ENCODE assay signal across 26 mouse cellular contexts in genomic region chr13:63106574-63106973, GRCm38 (mm10).
DNase-seq lines count a peak whose midpoint lies in the region; ATAC-seq and TF ChIP-seq lines count a peak whose summit lies in the region.
"Had no signal": no experiment of that assay in that cellular context is flagged by ENCODE, and none has a peak within 500 bp of the region (broad histone marks: within the 10 kb centered on the region; RNA-seq: fewer than 3 reads in every experiment).

No protein-coding gene starts in this region.

- H3K79me2 ChIP-seq in macrophage (ENCODE audit: inconsistent target), result no peaks in the 10 kb centered on the region; the same call in 1 of the 2 replicates

- H3K4me1 ChIP-seq in kidney, adult 2 months (ENCODE audit: control insufficient read depth, insufficient read depth, low read length), result 0 out of 2 replicates have a peak, but pooled peaks cover 2% of the 10 kb centered on the region
- peaks cover 9% of the 10 kb centered on the region for H3K4me1 ChIP-seq in kidney, embryonic 16.5 days (ENCODE audit: insufficient read depth, low read length)
- H3K4me1 ChIP-seq in bone marrow macrophage, adult 2 months (ENCODE audit: control insufficient read depth, insufficient read depth, low read length), result peaks cover 78% of the 10 kb centered on the region
- H3K4me1 ChIP-seq: forebrain, embryonic 12.5 days had no signal

- no peak for TF ChIP-seq CTCF in kidney, adult 2 months (conservative IDR thresholded peaks at IDR 0.05; ENCODE audit: insufficient read depth, insufficient read length, low read depth, low read length)
- TF ChIP-seq CTCF in bone marrow macrophage, adult 2 months (IDR thresholded peaks at IDR 0.05; ENCODE audit: low read depth, low read length), result no peak

- H3K4me2 ChIP-seq in kidney, embryonic 16.5 days (replicated peaks; ENCODE audit: low read depth, low read length), result no peak overlapping the region
- H3K4me2 ChIP-seq: embryonic facial prominence, embryonic 12.5 days; embryonic facial prominence, embryonic 15.5 days; forebrain, embryonic 12.5 days; forebrain, embryonic 15.5 days; heart, embryonic 11.5 days; hindbrain, embryonic 13.5 days; intestine, embryonic 15.5 days had no signal

- WGBS in kidney, adult 2 months, result 72% methylated on average over 2 of the region's 2 CpGs
- WGBS in kidney, embryonic 16.5 days, result 45% methylated on average over 2 of the region's 2 CpGs
- 95% methylated on average over 2 of the region's 2 CpGs for WGBS in macrophage (ENCODE audit: missing documents)

- H3K27ac ChIP-seq in kidney, adult 2 months (ENCODE audit: insufficient read depth, low read depth, low read length), result no peak overlapping the region
- no peak overlapping the region for H3K27ac ChIP-seq in kidney, embryonic 16.5 days (ENCODE audit: low read length)
- peak overlapping the region; percentile 99 for H3K27ac ChIP-seq in bone marrow macrophage, adult 2 months (ENCODE audit: insufficient read depth, low read depth, low read length)
- peak overlapping the region; percentile 100 for H3K27ac ChIP-seq in macrophage
- H3K27ac ChIP-seq: embryonic facial prominence, embryonic 12.5 days; embryonic facial prominence, embryonic 15.5 days; forebrain, embryonic 12.5 days; forebrain, embryonic 15.5 days; hindbrain, embryonic 10.5 days; hindbrain, embryonic 13.5 days; intestine, embryonic 15.5 days had no signal

- H3K9me3 ChIP-seq in kidney, embryonic 16.5 days (ENCODE audit: low read length), result no peaks in the 10 kb centered on the region
- H3K9me3 ChIP-seq: embryonic facial prominence, embryonic 12.5 days; embryonic facial prominence, embryonic 15.5 days; forebrain, embryonic 15.5 days; hindbrain, embryonic 10.5 days; hindbrain, embryonic 13.5 days; intestine, embryonic 15.5 days had no signal

- no peak overlapping the region for H3K9ac ChIP-seq in kidney, embryonic 16.5 days (replicated peaks; ENCODE audit: low read length)
- H3K9ac ChIP-seq: embryonic facial prominence, embryonic 12.5 days; embryonic facial prominence, embryonic 15.5 days; forebrain, embryonic 12.5 days; forebrain, embryonic 15.5 days; hindbrain, embryonic 13.5 days; intestine, embryonic 15.5 days had no signal

- H3K36me3 ChIP-seq in kidney, adult 2 months (ENCODE audit: control insufficient read depth, insufficient read depth, low read length), result no peaks in the 10 kb centered on the region
- H3K36me3 ChIP-seq in kidney, embryonic 16.5 days (ENCODE audit: insufficient read depth, low read length), result no peaks in the 10 kb centered on the region
- no peaks in the 10 kb centered on the region for H3K36me3 ChIP-seq in macrophage (ENCODE audit: inconsistent target)
- H3K36me3 ChIP-seq: embryonic facial prominence, embryonic 12.5 days; embryonic facial prominence, embryonic 15.5 days; forebrain, embryonic 12.5 days; forebrain, embryonic 15.5 days; hindbrain, embryonic 10.5 days; hindbrain, embryonic 13.5 days; intestine, embryonic 15.5 days had no signal

- ATAC-seq in kidney, embryonic 16.5 days (ENCODE audit: low FRiP score, low TSS enrichment), result no peak
- ATAC-seq: forebrain, embryonic 15.5 days; hindbrain, embryonic 16.5 days; intestine, embryonic 15.5 days; Patski had no signal

- TF ChIP-seq POLR2A in kidney, adult 2 months (IDR thresholded peaks at IDR 0.05; ENCODE audit: low read depth, low read length), result no peak
- TF ChIP-seq POLR2A in bone marrow macrophage, adult 2 months (IDR thresholded peaks at IDR 0.05; ENCODE audit: borderline replicate concordance, low read depth, low read length), result no peak

- peak; percentile 8 for DNase-seq in kidney, adult 2 months
- peak; percentile 67 for DNase-seq in 3T3-L1 (ENCODE audit: low read depth, low spot score)
- DNase-seq in gastrocnemius, postnatal 25 days, result no peak
- no peak for DNase-seq in gastrocnemius, adult 18-20 months (ENCODE audit: low spot score)
- DNase-seq: adrenal gland, adult 2 months; adrenal gland, postnatal 14 days; cerebellum, adult 18-20 months; cerebellum, adult 9-11 months; cerebellum, postnatal 25 days; gastrocnemius, postnatal 10 days; heart, postnatal 36 days; kidney, adult 11 months had no signal

- no peak overlapping the region for H3K4me3 ChIP-seq in kidney, adult 2 months (ENCODE audit: insufficient read depth, low read depth, low read length)
- H3K4me3 ChIP-seq in kidney, embryonic 16.5 days (ENCODE audit: low read length), result no peak overlapping the region
- no peak overlapping the region for H3K4me3 ChIP-seq in bone marrow macrophage, adult 2 months (ENCODE audit: insufficient read depth, low read length)
- H3K4me3 ChIP-seq in macrophage (ENCODE audit: inconsistent target), result no peak overlapping the region
- H3K4me3 ChIP-seq: embryonic facial prominence, embryonic 12.5 days; embryonic facial prominence, embryonic 15.5 days; erythroblast, embryonic 14.5 days; forebrain, embryonic 12.5 days; forebrain, embryonic 15.5 days; hindbrain, embryonic 10.5 days; hindbrain, embryonic 13.5 days; intestine, embryonic 15.5 days had no signal

- no peaks in the 10 kb centered on the region for H3K27me3 ChIP-seq in kidney, adult 2 months (replicated peaks; ENCODE audit: control insufficient read depth, insufficient read depth, low read length)
- no peaks in the 10 kb centered on the region for H3K27me3 ChIP-seq in kidney, embryonic 16.5 days (ENCODE audit: insufficient read depth, low read length)
- H3K27me3 ChIP-seq: embryonic facial prominence, embryonic 12.5 days; embryonic facial prominence, embryonic 15.5 days; forebrain, embryonic 15.5 days; hindbrain, embryonic 13.5 days; intestine, embryonic 15.5 days; Patski had no signal

Comparison
In these comparisons a context has a peak if more than half of its experiments do, and no peak if none do; other contexts are left out.
1. DNase-seq: peak in kidney, adult 2 months (single experiment) and 3T3-L1 (single experiment); none in gastrocnemius, postnatal 25 days (single experiment) and gastrocnemius, adult 18-20 months (single experiment).
2. H3K27ac ChIP-seq: peak in bone marrow macrophage, adult 2 months (single experiment) and macrophage (single experiment); none in kidney, adult 2 months (single experiment) and kidney, embryonic 16.5 days (single experiment).